Mouse (Mus musculus) neural tube, embryonic 14.5 days (tissue): ENCODE results near the gene Lfng. TPM values are rescaled to one million over a fixed set of nuclear protein-coding genes. Genes with fewer than 3 reads are reported as not detected.

Experiments used
- ATAC-seq: fragments of 200-750 bp; cut with Nextera tagmentation; 2 replicates; pipeline ENCODE4 v1.8.0; 2017; ENCODE audit warnings: low read depth, mild to moderate bottlenecking, moderate TSS enrichment, moderate library complexity
- H3K27ac ChIP-seq: fragments of 300-500 bp; sonication (generic); 2 replicates; pipeline ENCODE4 v1.5.1; 2014; ENCODE audit warnings: low read depth, mild to moderate bottlenecking, control low read depth, low read length, moderate library complexity, mixed read lengths
- H3K27me3 ChIP-seq: fragments of 300-500 bp; sonication (generic); 2 replicates; pipeline ENCODE4 v1.6.1; 2014; ENCODE audit warnings: low read length; ENCODE audit not compliant: control insufficient read depth, insufficient read depth
- H3K36me3 ChIP-seq: fragments of 300-500 bp; sonication (generic); 2 replicates; pipeline ENCODE4 v1.6.1; 2014; ENCODE audit warnings: low read length, mixed read lengths; ENCODE audit not compliant: control insufficient read depth, insufficient read depth
- H3K4me1 ChIP-seq: fragments of 300-500 bp; sonication (generic); 2 replicates; pipeline ENCODE4 v1.6.1; 2014; ENCODE audit warnings: low read length; ENCODE audit not compliant: control insufficient read depth, insufficient read depth
- H3K4me2 ChIP-seq: fragments of 300-500 bp; sonication (generic); 2 replicates; pipeline ENCODE4 v1.6.1; 2014; ENCODE audit warnings: mild to moderate bottlenecking, low read depth, low read length, control low read depth
- H3K4me3 ChIP-seq: fragments of 300-500 bp; sonication (generic); 2 replicates; pipeline ENCODE4 v1.5.1; 2014; ENCODE audit warnings: low read depth, low read length, control low read depth, mixed read lengths
- H3K9ac ChIP-seq: fragments of 300-500 bp; sonication (generic); replicated peaks from 2 replicates; pipeline ENCODE4 v1.6.1; 2014; ENCODE audit warnings: low read depth, mild to moderate bottlenecking, control low read depth, low read length, mixed read lengths
- H3K9me3 ChIP-seq: fragments of 300-500 bp; sonication (generic); 2 replicates; pipeline ENCODE4 v1.6.1; 2016; ENCODE audit warnings: low read length; ENCODE audit not compliant: control insufficient read depth
- WGBS: fragments of 180-500 bp; shearing (Covaris S2); extraction: QIAGEN DNeasy Blood & Tissue Kit; methylation state at CpG from one replicate; pipeline ENCODE4 v1.1.7; 2014; 5-methylcytosine and 5-hydroxymethylcytosine counted together
- polyA plus RNA-seq: library from polyadenylated mRNA; unstranded; fragments of >200 nt; fragmentation: Nextera tagmentation; extraction: Ambion mirVana; gene quantifications from 2 replicates; pipeline ENCODE4 v1.2.1, GENCODE M21; 2014

Lfng gene
- polyA plus RNA-seq, 1 experiment from 2014 or later = 18.2 TPM

DNA sequence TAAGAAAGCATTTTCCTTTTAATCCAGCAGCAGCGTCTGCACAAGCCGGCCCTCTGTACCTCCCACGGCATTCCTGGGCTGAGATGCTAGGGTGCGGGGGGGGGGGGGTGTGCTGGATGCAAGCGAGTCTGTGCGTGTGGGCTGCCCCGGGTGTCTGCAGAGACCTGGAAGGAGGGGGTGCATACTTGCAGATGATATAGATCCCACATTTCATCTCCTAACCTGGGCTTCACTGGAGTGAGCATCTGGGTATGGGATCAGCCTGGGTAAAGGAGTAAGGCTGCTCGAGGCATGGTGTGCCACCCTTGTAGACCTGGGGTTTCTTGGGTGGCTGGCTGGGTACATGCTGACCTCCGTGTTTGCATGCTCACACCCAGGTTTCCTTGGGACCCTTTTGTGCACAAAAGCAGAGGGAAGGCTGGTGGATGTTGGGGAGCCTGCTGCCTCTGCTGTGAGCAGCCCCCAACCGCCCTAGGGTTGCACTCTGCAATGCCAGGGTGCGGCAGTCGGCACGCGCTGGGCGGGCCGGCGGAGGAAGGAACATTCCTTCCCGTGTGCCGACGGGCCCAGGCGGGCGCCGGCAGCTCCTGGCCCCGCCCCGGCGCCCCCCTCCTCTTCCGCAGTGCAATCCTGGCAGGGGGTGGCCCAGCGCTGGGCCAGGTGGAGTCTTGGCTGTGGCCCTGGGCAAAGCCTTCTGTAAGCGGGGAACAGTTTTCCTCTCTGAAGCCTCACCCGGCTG is 3.3 kb downstream of the Lfng start:
- Histone ChIP-seq H3K9ac (peak overlapping the region; percentile 53), H3K4me3 (peak overlapping the region; percentile 45), H3K27me3 (peaks cover 3% of the 10 kb centered on the region; the same call in 1 of the 2 replicates), H3K27ac (peak overlapping the region; percentile 86), H3K9me3 (no peaks in the 10 kb centered on the region), H3K4me1 (peaks cover 41% of the 10 kb centered on the region), H3K36me3 (peaks cover 9% of the 10 kb centered on the region; the same call in 1 of the 2 replicates), H3K4me2 (peak overlapping the region; percentile 85)
- WGBS = 1% methylated on average over 29 of the region's 30 CpGs
- no peak for ATAC-seq

DNA sequence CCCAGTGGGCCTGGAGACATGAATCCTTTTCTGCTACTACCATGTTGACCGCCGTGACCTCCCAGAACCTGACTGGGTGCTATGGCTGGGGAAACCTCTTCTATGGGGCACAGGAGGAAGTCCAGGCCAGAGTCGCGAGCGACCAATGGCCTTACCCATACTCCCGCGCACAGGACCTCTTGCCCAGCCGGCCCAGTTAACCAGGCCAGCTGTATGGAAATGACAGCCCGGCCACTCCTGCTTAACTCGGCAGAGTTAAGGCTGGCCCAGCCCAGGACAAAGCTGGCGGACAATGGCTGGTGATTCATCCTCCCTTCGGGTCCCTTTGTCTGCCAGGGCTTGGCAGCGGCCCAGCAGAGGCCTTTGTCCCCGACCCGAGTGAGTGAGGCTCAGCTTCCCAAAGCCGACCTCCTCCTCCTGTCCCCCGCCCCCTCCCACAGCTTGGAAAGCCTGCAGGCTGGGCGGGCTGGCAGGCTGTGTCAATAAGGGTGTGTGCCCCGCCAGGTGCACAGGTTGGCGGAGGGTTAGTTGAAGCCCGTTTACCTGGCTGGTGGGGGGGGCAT is 4.0 kb downstream of the Lfng start:
- Histone ChIP-seq H3K4me1 (peaks cover 40% of the 10 kb centered on the region), H3K4me3 (peak overlapping the region; percentile 45), H3K36me3 (peaks cover 9% of the 10 kb centered on the region), H3K4me2 (peak overlapping the region; percentile 85), H3K27me3 (peaks cover 3% of the 10 kb centered on the region; the same call in 1 of the 2 replicates), H3K27ac (peak overlapping the region; percentile 86), H3K9me3 (no peaks in the 10 kb centered on the region), H3K9ac (peak overlapping the region; percentile 53)
- 5% methylated on average over 20 of the region's 21 CpGs for WGBS
- peak; percentile 33 for ATAC-seq

- Histone ChIP-seq H3K27me3 (no peaks in the 10 kb centered on the region; the same call in 1 of the 2 replicates), H3K4me2 (peak overlapping the region; percentile 85), H3K4me3 (peak overlapping the region; percentile 45; the same call in 1 of the 2 replicates), H3K4me1 (peaks cover 34% of the 10 kb centered on the region), H3K9me3 (no peaks in the 10 kb centered on the region), H3K27ac (peak overlapping the region; percentile 86), H3K9ac (peak overlapping the region; percentile 53; the same call in 1 of the 2 replicates), H3K36me3 (peaks cover 9% of the 10 kb centered on the region)
- WGBS = 7% methylated on average over 15 of the region's 15 CpGs
- no peak for ATAC-seq
Measured at GRCm38 (mm10) chr5:140611611-140612185, 4.6 kb downstream of the Lfng start.

DNA sequence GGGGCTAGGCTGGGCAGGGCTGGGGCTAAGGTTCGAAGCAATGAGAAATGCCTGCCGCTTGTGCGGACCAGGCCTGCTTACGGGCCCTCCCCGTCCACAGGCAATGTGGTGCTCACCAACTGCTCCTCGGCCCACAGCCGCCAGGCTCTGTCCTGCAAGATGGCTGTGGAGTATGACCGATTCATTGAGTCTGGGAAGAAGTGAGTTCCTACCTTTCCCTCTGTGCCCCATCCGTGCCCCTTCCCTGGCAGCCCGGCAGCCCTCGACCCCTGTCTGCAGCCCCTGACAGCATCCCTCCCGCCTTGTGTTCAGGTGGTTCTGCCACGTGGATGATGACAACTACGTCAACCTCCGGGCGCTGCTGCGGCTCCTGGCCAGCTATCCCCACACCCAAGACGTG is 5.1 kb downstream of the Lfng start:
- Histone ChIP-seq H3K4me2 (peak overlapping the region; percentile 85), H3K9me3 (no peaks in the 10 kb centered on the region), H3K4me3 (peak overlapping the region; percentile 10; the same call in 1 of the 2 replicates), H3K9ac (0 out of 2 replicates have a peak overlapping the region, but pooled peaks have one; percentile 53), H3K27me3 (no peaks in the 10 kb centered on the region; the same call in 1 of the 2 replicates), H3K4me1 (peaks cover 29% of the 10 kb centered on the region), H3K27ac (no peak overlapping the region), H3K36me3 (peaks cover 9% of the 10 kb centered on the region)
- 19% methylated on average over 18 of the region's 18 CpGs for WGBS
- ATAC-seq = no peak

DNA sequence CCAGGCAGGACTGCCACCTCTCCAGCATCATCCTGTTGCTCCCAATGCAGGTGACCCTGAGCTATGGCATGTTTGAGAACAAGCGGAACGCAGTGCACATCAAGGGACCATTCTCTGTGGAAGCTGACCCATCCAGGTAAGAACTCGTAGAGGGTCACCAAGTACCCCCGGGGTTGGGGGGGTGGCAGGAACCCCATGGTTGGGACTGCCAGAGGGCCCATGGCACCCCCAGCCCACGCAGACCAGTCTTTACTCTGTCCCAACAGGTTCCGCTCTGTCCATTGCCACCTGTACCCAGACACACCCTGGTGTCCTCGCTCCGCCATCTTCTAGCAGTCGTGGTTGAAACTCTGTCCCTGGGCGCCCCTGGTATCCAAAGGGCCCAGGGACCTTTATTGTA is 7.0 kb downstream of the Lfng start:
- no peak overlapping the region for H3K9ac ChIP-seq
- no peak overlapping the region for H3K27ac ChIP-seq
- no peak overlapping the region for H3K4me2 ChIP-seq
- ATAC-seq = no peak
- WGBS = 97% methylated on average over 10 of the region's 10 CpGs
- H3K4me1 ChIP-seq = peaks cover 24% of the 10 kb centered on the region
- peaks cover 9% of the 10 kb centered on the region for H3K36me3 ChIP-seq
- no peaks in the 10 kb centered on the region for H3K9me3 ChIP-seq
- H3K4me3 ChIP-seq = no peak overlapping the region
- H3K27me3 ChIP-seq = no peaks in the 10 kb centered on the region

GRCm38 (mm10) chr5:140614837-140615236 is 7.7 kb downstream of the Lfng start:
- no peak overlapping the region for H3K27ac ChIP-seq
- no peaks in the 10 kb centered on the region for H3K9me3 ChIP-seq
- no peak overlapping the region for H3K4me3 ChIP-seq
- no peak overlapping the region for H3K9ac ChIP-seq
- H3K4me2 ChIP-seq = no peak overlapping the region
- H3K36me3 ChIP-seq = peaks cover 9% of the 10 kb centered on the region
- no peaks in the 10 kb centered on the region for H3K27me3 ChIP-seq
- WGBS = 84% methylated on average over 4 of the region's 4 CpGs
- peaks cover 24% of the 10 kb centered on the region for H3K4me1 ChIP-seq
- no peak for ATAC-seq

DNA sequence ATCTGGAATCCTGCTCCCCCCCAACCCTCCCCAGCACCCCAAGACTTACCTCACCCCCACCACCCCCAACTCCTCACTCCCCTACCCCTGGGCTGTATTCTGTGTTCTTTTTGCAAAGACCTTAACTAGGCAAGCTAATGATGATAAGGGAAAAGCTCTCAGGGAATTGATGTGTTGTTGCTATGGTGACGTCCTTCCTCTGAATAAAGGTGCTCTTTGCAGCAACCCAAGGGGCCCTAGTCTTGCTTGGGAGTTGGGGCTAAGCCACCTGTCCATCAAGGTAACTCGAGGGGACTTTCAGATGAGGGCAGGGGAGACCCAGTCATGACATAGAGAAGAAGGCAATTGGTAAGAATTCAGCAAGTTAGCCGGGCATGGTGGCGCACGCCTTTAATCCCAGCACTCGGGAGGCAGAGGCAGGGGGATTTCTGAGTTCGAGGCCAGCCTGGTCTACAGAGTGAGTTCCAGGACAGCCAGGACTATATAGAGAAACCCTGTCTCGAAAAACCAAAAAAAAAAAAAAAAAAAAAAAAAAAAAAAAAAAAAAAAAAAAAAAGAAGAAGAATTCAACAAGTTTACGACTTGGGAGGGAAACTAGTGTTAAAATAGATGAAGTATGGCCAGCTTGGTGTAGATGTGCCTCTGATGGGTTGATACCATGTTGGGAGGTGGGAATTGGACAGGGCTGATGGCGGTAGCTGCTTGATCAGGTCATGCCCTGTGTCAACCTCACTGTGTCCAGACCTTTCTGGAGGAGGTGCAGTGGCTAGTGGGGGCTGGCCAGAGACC is 8.4 kb downstream of the Lfng start:
- Histone ChIP-seq H3K36me3 (peaks cover 9% of the 10 kb centered on the region), H3K4me2 (no peak overlapping the region), H3K4me1 (peaks cover 19% of the 10 kb centered on the region), H3K27ac (no peak overlapping the region), H3K27me3 (no peaks in the 10 kb centered on the region), H3K9me3 (no peaks in the 10 kb centered on the region), H3K9ac (no peak overlapping the region), H3K4me3 (no peak overlapping the region)
- WGBS = 86% methylated on average over 9 of the region's 10 CpGs
- no peak for ATAC-seq

- Histone ChIP-seq H3K36me3 (peaks cover 9% of the 10 kb centered on the region), H3K27ac (no peak overlapping the region), H3K4me3 (no peak overlapping the region), H3K27me3 (no peaks in the 10 kb centered on the region), H3K9ac (no peak overlapping the region), H3K4me1 (peaks cover 13% of the 10 kb centered on the region), H3K4me2 (no peak overlapping the region), H3K9me3 (no peaks in the 10 kb centered on the region)
- 86% methylated on average over 6 of the region's 6 CpGs for WGBS
- ATAC-seq = no peak
Measured at GRCm38 (mm10) chr5:140616110-140616503, 9.0 kb downstream of the Lfng start.
